Mouse (Mus musculus) layer of hippocampus, adult 2 months (tissue): ENCODE results near the gene Cdh13. TPM values are rescaled to one million over a fixed set of nuclear protein-coding genes. Genes with fewer than 3 reads are reported as not detected.
"Not testable (repeated sequence)": the region's sequence is repeated elsewhere in the genome, so short reads cannot be mapped to it uniquely, and the experiment has no call there.

Experiments
- DNase-seq, 2 experiments: peaks; one replicate each; pipeline ENCODE4 v3.0.0; 2022; ENCODE audit warnings: low spot score in 2 of 2
- H3K27ac ChIP-seq: fragments of 200-600 bp; 2 replicates; pipeline ENCODE4 v1.8.1; 2022
- H3K4me3 ChIP-seq: fragments of 200-600 bp; 2 replicates; pipeline ENCODE4 v1.8.1; 2022; ENCODE audit warnings: mild to moderate bottlenecking
- CTCF ChIP-seq: fragments of 200-600 bp; conservative IDR thresholded peaks from 2 replicates; pipeline ENCODE4 v1.8.1; 2022; ENCODE audit warnings: antibody characterized with exemption, mild to moderate bottlenecking, moderate library complexity
- total RNA-seq, 2 experiments: library from RNA; stranded (reverse); gene quantifications; 2 replicates each; pipeline ENCODE4 v1.2.3; 2021

The Cdh13 gene
- total RNA-seq, 2 experiments from 2014 or later: 39.3 to 39.9 TPM

- DNase-seq: no peak
- Histone ChIP-seq H3K27ac (no peak overlapping the region), H3K4me3 (no peak overlapping the region)
- TF ChIP-seq CTCF: no peak
Measured at GRCm38 (mm10) chr8:118741781-118742180, 458.2 kb downstream of the Cdh13 start.

GRCm38 (mm10) chr8:118744991-118745390 is 461.5 kb downstream of the Cdh13 start:
- no peak overlapping the region for H3K4me3 ChIP-seq
- H3K27ac ChIP-seq: no peak overlapping the region
- DNase-seq: no peak
- TF ChIP-seq CTCF: peak; percentile 58

GRCm38 (mm10) chr8:118748041-118748604 is 464.6 kb downstream of the Cdh13 start:
- no peak for TF ChIP-seq CTCF
- no peak for DNase-seq
- no peak overlapping the region for H3K27ac ChIP-seq

GRCm38 (mm10) chr8:118749191-118749590 is 465.7 kb downstream of the Cdh13 start:
- Histone ChIP-seq H3K4me3 (no peak overlapping the region), H3K27ac (no peak overlapping the region)
- no peak for TF ChIP-seq CTCF
- DNase-seq: no peak

More at GRCm38 (mm10) chr8:118748041-118748604, 464.6 kb downstream of the Cdh13 start:
- no peak overlapping the region for H3K4me3 ChIP-seq

GRCm38 (mm10) chr8:118749786-118750185 is 466.3 kb downstream of the Cdh13 start:
- no peak for DNase-seq
- no peak overlapping the region for H3K4me3 ChIP-seq
- H3K27ac ChIP-seq: no peak overlapping the region
- no peak for TF ChIP-seq CTCF

GRCm38 (mm10) chr8:118753710-118754109 is 470.2 kb downstream of the Cdh13 start:
- TF ChIP-seq CTCF: no peak
- peak in 1 of 2 experiments; percentile 37 for DNase-seq
- Histone ChIP-seq H3K27ac (peak overlapping the region; percentile 76), H3K4me3 (no peak overlapping the region)

- no peak for TF ChIP-seq CTCF
- Histone ChIP-seq H3K4me3 (no peak overlapping the region), H3K27ac (peak overlapping the region; percentile 71; the same call in 1 of the 2 replicates)
- no peak for DNase-seq
Measured at GRCm38 (mm10) chr8:118754119-118754518, 470.6 kb downstream of the Cdh13 start.

GRCm38 (mm10) chr8:118777507-118777906 is 494.0 kb downstream of the Cdh13 start:
- H3K4me3 ChIP-seq, H3K27ac ChIP-seq: not testable (repeated sequence)

GRCm38 (mm10) chr8:118778374-118778773 is 494.8 kb downstream of the Cdh13 start:
- DNase-seq: no peak
- no peak for TF ChIP-seq CTCF
- H3K4me3 ChIP-seq: no peak overlapping the region

More at GRCm38 (mm10) chr8:118777507-118777906, 494.0 kb downstream of the Cdh13 start:
- not testable (repeated sequence) for DNase-seq

GRCm38 (mm10) chr8:118785646-118786045 is 502.1 kb downstream of the Cdh13 start:
- no peak overlapping the region for H3K4me3 ChIP-seq
- no peak for TF ChIP-seq CTCF
- DNase-seq: no peak
- no peak overlapping the region for H3K27ac ChIP-seq

More at GRCm38 (mm10) chr8:118778374-118778773, 494.8 kb downstream of the Cdh13 start:
- no peak overlapping the region for H3K27ac ChIP-seq

- DNase-seq: peak in 1 of 2 experiments; percentile 25
- TF ChIP-seq CTCF: no peak
- H3K4me3 ChIP-seq: peak overlapping the region; percentile 10; the same call in 1 of the 2 replicates
- no peak overlapping the region for H3K27ac ChIP-seq
Measured at GRCm38 (mm10) chr8:118789649-118790048, 506.1 kb downstream of the Cdh13 start.

- H3K4me3 ChIP-seq: no peak overlapping the region
- DNase-seq: no peak
- TF ChIP-seq CTCF: no peak
- H3K27ac ChIP-seq: no peak overlapping the region
Measured at GRCm38 (mm10) chr8:118794886-118795285, 511.4 kb downstream of the Cdh13 start.

GRCm38 (mm10) chr8:118796491-118796890 is 513.0 kb downstream of the Cdh13 start:
- no peak for DNase-seq
- no peak for TF ChIP-seq CTCF
- Histone ChIP-seq H3K4me3 (no peak overlapping the region), H3K27ac (no peak overlapping the region)

- H3K4me3 ChIP-seq: no peak overlapping the region
Measured at GRCm38 (mm10) chr8:118797127-118797526, 513.6 kb downstream of the Cdh13 start.

More at GRCm38 (mm10) chr8:118797127-118797526, 513.6 kb downstream of the Cdh13 start:
- DNase-seq: no peak
- TF ChIP-seq CTCF: no peak
- H3K27ac ChIP-seq: no peak overlapping the region
